Mouse (Mus musculus) kidney, embryonic 16.5 days (tissue): ENCODE data around the gene Dpysl4. TPM values are rescaled to one million over a fixed set of nuclear protein-coding genes. Genes with fewer than 3 reads are reported as not detected.
A peak's percentile ranks its signal among the peaks of the same experiment; 100 is the strongest.

Experiments used
- ATAC-seq: fragments of 200-750 bp; cut with Nextera tagmentation; 2 replicates; pipeline ENCODE4 v1.8.0; 2017; ENCODE audit warnings: moderate TSS enrichment; ENCODE audit not compliant: low FRiP score, low TSS enrichment
- H3K27ac ChIP-seq: fragments of 300-500 bp; sonication (generic); 2 replicates; pipeline ENCODE4 v1.5.1; 2014; ENCODE audit warnings: low read length
- H3K27me3 ChIP-seq: fragments of 300-500 bp; sonication (generic); 2 replicates; pipeline ENCODE4 v1.6.1; 2014; ENCODE audit warnings: low read length, control low read depth, mixed read lengths; ENCODE audit not compliant: insufficient read depth
- H3K36me3 ChIP-seq: fragments of 300-500 bp; sonication (generic); 2 replicates; pipeline ENCODE4 v1.6.1; 2014; ENCODE audit warnings: low read length, control low read depth, mixed read lengths; ENCODE audit not compliant: insufficient read depth
- H3K4me1 ChIP-seq: fragments of 300-500 bp; sonication (generic); 2 replicates; pipeline ENCODE4 v1.6.1; 2014; ENCODE audit warnings: low read length, control low read depth, mixed read lengths; ENCODE audit not compliant: insufficient read depth
- H3K4me2 ChIP-seq: fragments of 300-500 bp; sonication (generic); replicated peaks from 2 replicates; pipeline ENCODE4 v1.6.1; 2014; ENCODE audit warnings: low read depth, low read length
- H3K4me3 ChIP-seq: fragments of 300-500 bp; sonication (generic); 2 replicates; pipeline ENCODE4 v1.5.1; 2014; ENCODE audit warnings: mild to moderate bottlenecking, low read length
- H3K9ac ChIP-seq: fragments of 300-500 bp; sonication (generic); replicated peaks from 2 replicates; pipeline ENCODE4 v1.6.1; 2014; ENCODE audit warnings: low read length
- H3K9me3 ChIP-seq: fragments of 300-500 bp; sonication (generic); 2 replicates; pipeline ENCODE4 v1.6.1; 2016; ENCODE audit warnings: low read length, control low read depth
- WGBS: fragments of 180-500 bp; shearing (Covaris S2); extraction: QIAGEN DNeasy Blood & Tissue Kit; methylation state at CpG from one replicate; pipeline ENCODE4 v1.1.7; 2014; 5-methylcytosine and 5-hydroxymethylcytosine counted together
- polyA plus RNA-seq: library from polyadenylated mRNA; unstranded; fragments of >200 nt; fragmentation: Nextera tagmentation; extraction: Ambion mirVana; gene quantifications from 2 replicates; pipeline ENCODE4 v1.2.1, GENCODE M21; 2015

Gene Dpysl4
- polyA plus RNA-seq, 1 experiment from 2014 or later: 15.5 TPM

DNA sequence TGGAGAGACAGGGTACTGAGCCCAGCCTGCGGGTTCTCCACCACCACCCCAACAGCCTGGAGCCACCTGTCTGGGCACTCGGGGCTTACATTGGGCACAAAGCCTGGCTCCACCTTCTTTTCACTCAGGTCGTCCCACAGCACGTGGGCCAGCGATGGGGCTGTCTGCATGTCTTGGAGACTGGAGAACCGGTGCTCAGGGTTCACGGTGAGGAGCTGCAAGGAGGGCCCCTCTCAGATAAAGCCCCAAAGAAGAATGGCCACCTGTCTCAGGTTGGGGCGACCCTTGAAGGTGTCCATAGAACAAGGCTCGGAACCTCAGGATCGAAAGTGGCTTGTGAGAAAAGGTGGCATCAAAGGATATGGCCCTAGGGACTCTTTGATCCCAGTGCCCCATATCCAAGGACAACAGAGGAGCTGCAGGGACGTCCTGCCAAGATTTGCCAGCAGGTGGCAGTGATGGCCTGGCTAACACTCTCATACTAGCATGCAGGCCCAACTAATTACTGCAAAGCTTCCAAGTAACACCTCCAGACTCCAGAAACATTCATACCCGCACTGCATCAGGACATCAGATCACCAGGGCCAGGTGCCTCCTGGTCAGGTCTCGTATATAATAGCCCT is 33.5 kb downstream of the Dpysl4 start:
- 35% methylated on average over 12 of the region's 13 CpGs for WGBS
- no peaks in the 10 kb centered on the region for H3K27me3 ChIP-seq
- H3K27ac ChIP-seq: no peak overlapping the region
- H3K36me3 ChIP-seq: no peaks in the 10 kb centered on the region
- H3K4me3 ChIP-seq: no peak overlapping the region
- H3K4me2 ChIP-seq: no peak overlapping the region
- no peak overlapping the region for H3K9ac ChIP-seq
- no peaks in the 10 kb centered on the region for H3K9me3 ChIP-seq
- peak; percentile 80 for ATAC-seq
- H3K4me1 ChIP-seq: no peaks in the 10 kb centered on the region

DNA sequence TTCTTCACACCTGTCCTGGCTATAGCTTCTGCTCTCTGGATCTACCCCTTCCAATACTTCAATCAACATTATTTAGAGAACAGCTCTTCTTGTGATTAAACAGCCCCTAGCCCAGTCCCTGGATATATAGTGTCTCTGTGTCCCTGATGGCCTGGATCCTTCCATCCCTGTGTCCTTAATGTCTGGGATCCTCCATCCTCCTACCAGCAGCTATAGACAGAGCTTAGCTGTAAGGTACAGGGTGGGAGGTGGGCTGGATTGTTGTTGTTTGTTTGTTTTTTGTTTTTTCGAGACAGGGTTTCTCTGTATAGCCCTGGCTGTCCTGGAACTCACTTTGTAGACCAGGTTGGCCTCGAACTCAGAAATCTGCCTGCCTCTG is 34.0 kb downstream of the Dpysl4 start:
- Histone ChIP-seq H3K4me3 (no peak overlapping the region), H3K9ac (no peak overlapping the region), H3K27me3 (no peaks in the 10 kb centered on the region), H3K9me3 (no peaks in the 10 kb centered on the region), H3K4me2 (no peak overlapping the region), H3K36me3 (no peaks in the 10 kb centered on the region), H3K4me1 (no peaks in the 10 kb centered on the region), H3K27ac (no peak overlapping the region)
- WGBS: 71% methylated on average over 2 of the region's 2 CpGs
- ATAC-seq: no peak

DNA sequence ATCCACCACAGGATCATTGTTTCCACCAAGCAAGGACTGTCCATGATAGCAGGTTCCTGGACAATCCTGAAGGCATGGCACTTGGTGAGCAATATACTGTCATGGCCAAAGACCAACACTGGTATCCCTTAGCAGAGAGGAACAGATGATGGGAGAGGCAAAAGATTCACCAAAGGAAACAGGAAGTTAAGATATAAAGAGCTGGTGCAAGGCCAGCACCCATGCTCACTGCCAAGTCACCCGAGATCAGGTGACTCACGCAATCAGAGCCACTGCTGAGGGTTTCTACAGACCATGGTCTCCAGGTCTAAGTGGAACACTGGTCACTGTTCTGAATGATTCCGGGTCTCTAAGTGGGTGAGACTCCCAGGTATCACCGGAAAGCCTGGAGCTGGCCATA is 40.1 kb downstream of the Dpysl4 start:
- Histone ChIP-seq H3K4me2 (no peak overlapping the region), H3K36me3 (no peaks in the 10 kb centered on the region), H3K9ac (no peak overlapping the region), H3K4me3 (no peak overlapping the region), H3K27me3 (no peaks in the 10 kb centered on the region), H3K4me1 (0 out of 2 replicates have a peak, but pooled peaks cover 6% of the 10 kb centered on the region), H3K27ac (no peak overlapping the region), H3K9me3 (no peaks in the 10 kb centered on the region)
- no peak for ATAC-seq
- 80% methylated on average over 4 of the region's 4 CpGs for WGBS

DNA sequence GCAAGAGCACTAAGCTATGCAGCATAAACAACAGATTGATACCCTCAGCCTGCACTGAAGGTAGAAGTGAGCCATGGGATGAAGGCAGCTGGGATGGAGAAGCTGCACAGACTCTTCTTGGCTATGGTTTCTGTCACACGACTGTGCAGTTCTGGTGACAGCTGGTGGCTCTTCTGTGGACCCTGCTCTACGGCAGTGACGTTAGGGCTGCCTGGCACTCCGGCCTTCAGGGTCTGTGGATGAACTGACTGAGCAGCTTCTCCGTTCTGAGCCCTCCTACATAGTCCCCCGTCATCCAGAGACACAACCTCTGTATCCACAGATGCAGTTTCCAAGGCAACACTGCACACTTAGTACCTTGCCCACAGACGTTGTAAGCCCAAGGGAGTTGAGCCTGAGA is 40.7 kb downstream of the Dpysl4 start:
- Histone ChIP-seq H3K27ac (no peak overlapping the region), H3K4me1 (0 out of 2 replicates have a peak, but pooled peaks cover 6% of the 10 kb centered on the region), H3K27me3 (no peaks in the 10 kb centered on the region), H3K4me2 (no peak overlapping the region), H3K9me3 (no peaks in the 10 kb centered on the region), H3K4me3 (no peak overlapping the region), H3K9ac (no peak overlapping the region), H3K36me3 (no peaks in the 10 kb centered on the region)
- no peak for ATAC-seq
- WGBS: 72% methylated on average over 7 of the region's 7 CpGs

DNA sequence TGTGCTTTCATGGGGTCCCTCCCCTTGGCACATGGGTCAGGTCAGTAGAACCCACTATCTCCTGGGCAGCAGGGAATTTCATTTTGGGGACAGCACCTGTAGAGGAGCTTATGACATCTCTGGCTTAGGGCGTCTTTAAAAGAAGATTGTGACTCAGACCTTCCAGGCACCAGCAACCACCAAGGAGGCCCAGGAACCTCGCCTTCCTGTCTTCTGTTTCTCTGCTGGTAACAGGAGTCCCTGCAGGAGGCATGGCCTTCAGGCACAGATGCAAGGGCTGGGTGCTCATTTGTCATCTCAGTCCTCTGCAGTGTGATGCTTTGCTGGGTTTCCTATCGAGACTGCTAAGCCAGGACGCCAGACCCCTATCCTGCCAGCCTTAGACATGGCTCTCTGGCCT is 43.2 kb downstream of the Dpysl4 start:
- WGBS: 90% methylated on average over 4 of the region's 4 CpGs
- no peak overlapping the region for H3K4me3 ChIP-seq

DNA sequence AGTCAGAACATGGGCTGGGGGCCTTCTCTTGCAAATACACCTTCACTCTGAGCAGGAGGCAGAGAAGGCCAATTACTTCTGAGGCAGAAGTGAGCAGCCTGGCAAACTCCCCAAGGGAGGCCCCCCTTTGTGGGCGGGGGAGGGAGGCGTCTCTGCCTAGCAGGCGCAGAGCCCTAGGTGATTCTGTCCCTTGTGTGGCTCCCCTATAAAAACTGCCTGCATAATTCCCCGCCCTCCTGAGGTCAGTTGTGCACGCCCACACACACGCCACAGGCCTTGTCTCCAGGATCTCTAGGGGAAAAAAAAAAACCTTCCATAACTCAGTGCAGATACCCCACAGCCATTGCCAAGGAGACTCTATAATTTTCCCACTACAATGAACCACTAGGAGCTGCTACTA is 44.6 kb downstream of the Dpysl4 start:
- Histone ChIP-seq H3K27me3 (no peaks in the 10 kb centered on the region), H3K4me2 (no peak overlapping the region), H3K4me1 (0 out of 2 replicates have a peak, but pooled peaks cover 6% of the 10 kb centered on the region), H3K9me3 (no peaks in the 10 kb centered on the region), H3K4me3 (no peak overlapping the region), H3K27ac (no peak overlapping the region), H3K9ac (no peak overlapping the region), H3K36me3 (no peaks in the 10 kb centered on the region)
- WGBS: 18% methylated on average over 6 of the region's 6 CpGs
- peak; percentile 9; the same call in 1 of the 2 replicates for ATAC-seq

More for the DNA sequence above, 43.2 kb downstream of the Dpysl4 start:
- no peaks in the 10 kb centered on the region for H3K36me3 ChIP-seq
- ATAC-seq: no peak
- no peak overlapping the region for H3K27ac ChIP-seq
- no peak overlapping the region for H3K9ac ChIP-seq
- H3K4me1 ChIP-seq: 0 out of 2 replicates have a peak, but pooled peaks cover 6% of the 10 kb centered on the region
- H3K27me3 ChIP-seq: no peaks in the 10 kb centered on the region
- no peak overlapping the region for H3K4me2 ChIP-seq
- H3K9me3 ChIP-seq: no peaks in the 10 kb centered on the region

GRCm38 (mm10) chr7:139131538-139131937 is 45.7 kb downstream of the Dpysl4 start:
- Histone ChIP-seq H3K36me3 (no peaks in the 10 kb centered on the region), H3K9me3 (no peaks in the 10 kb centered on the region), H3K4me2 (no peak overlapping the region), H3K4me1 (0 out of 2 replicates have a peak, but pooled peaks cover 6% of the 10 kb centered on the region), H3K27me3 (no peaks in the 10 kb centered on the region), H3K9ac (no peak overlapping the region), H3K27ac (no peak overlapping the region), H3K4me3 (no peak overlapping the region)
- ATAC-seq: no peak
- 56% methylated on average over 8 of the region's 8 CpGs for WGBS

DNA sequence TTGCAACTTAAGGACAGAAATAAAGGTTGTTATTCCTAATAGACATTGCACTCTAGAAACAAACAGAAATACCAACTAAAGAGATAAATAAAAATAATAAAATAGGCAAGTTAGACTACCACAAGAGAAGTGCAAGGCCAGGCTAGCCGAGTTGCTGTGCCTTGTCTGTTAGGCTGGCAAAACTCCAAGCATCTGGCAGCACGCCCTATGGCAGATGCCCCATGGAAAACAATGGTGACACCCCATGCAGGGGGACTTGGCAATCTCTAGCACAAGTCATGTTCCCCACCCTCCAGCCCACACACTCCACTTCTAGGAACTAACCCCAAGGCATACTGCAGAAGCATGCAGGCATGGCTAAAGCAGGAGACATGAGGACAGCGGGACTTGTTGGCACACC is 47.6 kb downstream of the Dpysl4 start:
- no peak overlapping the region for H3K4me3 ChIP-seq
- H3K36me3 ChIP-seq: no peaks in the 10 kb centered on the region
- no peak for ATAC-seq
- no peak overlapping the region for H3K4me2 ChIP-seq
- 82% methylated on average over 3 of the region's 3 CpGs for WGBS
- no peak overlapping the region for H3K9ac ChIP-seq
- H3K9me3 ChIP-seq: no peaks in the 10 kb centered on the region
- no peak overlapping the region for H3K27ac ChIP-seq
- H3K27me3 ChIP-seq: no peaks in the 10 kb centered on the region
- H3K4me1 ChIP-seq: 0 out of 2 replicates have a peak, but pooled peaks cover 6% of the 10 kb centered on the region

DNA sequence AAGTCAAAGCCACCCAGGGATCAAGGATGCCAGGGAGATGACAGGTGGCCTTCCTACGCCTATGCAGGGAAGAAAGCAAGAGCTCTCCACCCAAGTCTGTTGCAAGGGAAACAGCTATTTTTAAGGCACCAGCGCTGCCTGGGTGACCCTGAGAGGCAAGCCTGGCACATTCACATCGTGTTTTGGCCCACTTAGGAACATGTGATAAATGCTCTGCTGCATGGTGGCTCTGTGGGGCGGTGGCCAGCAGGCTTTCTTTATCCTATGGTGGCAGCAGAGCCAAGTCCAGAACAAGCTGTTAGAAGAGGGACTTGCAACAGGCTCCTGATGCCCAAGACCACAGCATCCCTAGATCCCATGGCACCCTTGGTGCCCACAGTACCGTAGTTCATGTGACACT is 49.4 kb downstream of the Dpysl4 start:
- no peaks in the 10 kb centered on the region for H3K36me3 ChIP-seq
- no peak overlapping the region for H3K27ac ChIP-seq
- no peaks in the 10 kb centered on the region for H3K27me3 ChIP-seq
- H3K9me3 ChIP-seq: no peaks in the 10 kb centered on the region
- no peak overlapping the region for H3K4me2 ChIP-seq
- 79% methylated on average over 5 of the region's 5 CpGs for WGBS
- H3K4me1 ChIP-seq: 0 out of 2 replicates have a peak, but pooled peaks cover 2% of the 10 kb centered on the region
- no peak overlapping the region for H3K9ac ChIP-seq
- no peak for ATAC-seq
- H3K4me3 ChIP-seq: no peak overlapping the region

DNA sequence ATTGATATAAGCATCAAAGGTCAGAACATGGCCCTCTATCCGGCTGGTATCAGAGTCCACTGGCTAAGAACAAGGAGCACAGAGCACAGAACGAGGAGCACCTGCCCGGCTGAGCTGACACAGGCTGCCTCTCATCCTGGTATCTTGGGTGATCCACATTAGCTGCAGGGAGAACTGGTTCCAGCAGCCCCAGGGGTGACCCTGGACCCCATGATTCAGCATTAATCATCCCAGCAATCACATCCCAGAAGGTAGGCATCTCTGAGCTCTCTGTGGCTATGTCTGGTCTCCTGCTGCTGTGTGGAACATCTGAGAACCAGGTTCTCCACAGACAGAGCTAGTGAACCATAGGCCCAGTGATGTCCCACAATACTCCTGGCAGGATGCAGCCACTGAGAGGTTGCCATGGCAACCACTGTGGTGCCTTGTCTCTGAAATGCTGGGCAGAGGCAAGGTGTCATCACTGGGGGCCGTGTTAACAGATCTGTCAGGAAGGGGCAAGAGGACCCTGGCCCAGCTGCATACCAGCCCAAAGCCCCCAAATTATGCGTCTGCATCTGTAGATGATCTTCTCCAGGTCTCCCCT is 51.2 kb downstream of the Dpysl4 start:
- Histone ChIP-seq H3K4me3 (no peak overlapping the region), H3K4me2 (no peak overlapping the region), H3K9ac (no peak overlapping the region), H3K27me3 (no peaks in the 10 kb centered on the region), H3K36me3 (no peaks in the 10 kb centered on the region), H3K27ac (no peak overlapping the region), H3K9me3 (no peaks in the 10 kb centered on the region), H3K4me1 (no peaks in the 10 kb centered on the region)
- ATAC-seq: no peak
- 74% methylated on average over 5 of the region's 5 CpGs for WGBS
